Mouse (Mus musculus) gastrocnemius, postnatal 4 days (tissue): ENCODE results near the gene Bgn. TPM values are rescaled to one million over a fixed set of nuclear protein-coding genes. Genes with fewer than 3 reads are reported as not detected.

Source experiments
- DNase-seq, 2 experiments: peaks; one replicate each; pipeline ENCODE4 v3.0.0; 2021 to 2022; ENCODE audit warnings: low spot score in 2 of 2, mixed read lengths in 2 of 2
- total RNA-seq, 2 experiments: library from RNA; stranded (reverse); gene quantifications; 2 replicates each; pipeline ENCODE4 v1.2.3; 2021

Gene Bgn
- total RNA-seq, 2 experiments from 2014 or later, result 487 to 574 TPM

DNA sequence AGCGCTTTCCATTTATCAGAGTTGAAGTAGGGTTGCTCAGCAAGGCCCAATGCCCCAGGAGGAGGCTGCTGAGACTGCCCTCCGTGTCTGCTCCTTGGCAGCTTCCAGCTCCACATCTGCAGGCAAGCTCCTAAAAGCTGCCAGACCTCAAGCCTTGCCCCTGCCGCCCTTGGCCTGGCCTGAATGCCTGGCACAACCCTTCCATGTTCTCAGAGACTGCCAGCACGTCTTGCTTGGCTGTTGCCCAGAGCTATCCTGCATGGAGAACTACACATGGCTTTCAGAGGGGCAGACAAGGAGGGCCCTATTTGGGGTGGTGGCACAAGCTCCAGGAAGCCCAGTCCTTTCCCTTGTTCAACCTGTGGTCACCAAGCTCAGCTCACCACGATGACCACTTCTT lies 3.5 kb downstream of the Bgn start:
- DNase-seq, result peak in 1 of 2 experiments; percentile 16

DNA sequence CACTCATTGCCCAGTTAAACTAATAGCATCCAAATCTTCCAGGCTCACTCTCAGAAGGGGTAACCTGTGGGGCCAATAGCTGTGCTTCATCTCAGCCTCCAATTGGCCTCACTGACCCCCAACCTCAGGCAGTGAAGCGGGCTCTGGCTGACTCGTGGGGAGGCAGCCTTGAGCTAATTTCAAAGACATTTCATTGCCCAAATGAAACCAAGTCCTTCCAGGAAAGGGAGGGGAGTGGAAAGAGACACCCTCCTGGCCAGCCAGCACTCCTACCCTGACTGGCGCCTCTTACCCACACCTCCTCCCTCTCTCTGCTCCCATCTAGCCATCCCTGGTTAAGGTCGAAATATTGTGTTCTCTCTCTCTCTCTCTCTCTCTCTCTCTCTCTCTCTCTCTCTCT lies 6.8 kb downstream of the Bgn start:
- no peak for DNase-seq

DNA sequence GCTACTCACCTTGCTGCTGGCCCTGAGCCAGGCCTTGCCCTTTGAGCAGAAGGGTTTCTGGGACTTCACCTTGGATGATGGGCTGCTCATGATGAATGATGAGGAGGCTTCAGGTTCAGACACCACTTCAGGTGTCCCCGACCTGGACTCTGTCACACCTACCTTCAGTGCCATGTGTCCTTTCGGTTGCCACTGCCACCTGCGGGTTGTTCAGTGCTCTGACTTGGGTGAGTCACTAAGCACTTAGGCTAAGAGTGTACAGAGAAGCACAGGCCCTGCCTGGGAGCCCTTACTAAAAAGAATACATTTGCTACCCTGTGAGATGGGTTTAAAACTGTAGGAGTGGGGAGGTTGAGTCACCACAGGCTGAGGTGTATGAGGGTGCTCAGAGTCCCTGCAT lies 7.4 kb downstream of the Bgn start:
- no peak for DNase-seq

DNA sequence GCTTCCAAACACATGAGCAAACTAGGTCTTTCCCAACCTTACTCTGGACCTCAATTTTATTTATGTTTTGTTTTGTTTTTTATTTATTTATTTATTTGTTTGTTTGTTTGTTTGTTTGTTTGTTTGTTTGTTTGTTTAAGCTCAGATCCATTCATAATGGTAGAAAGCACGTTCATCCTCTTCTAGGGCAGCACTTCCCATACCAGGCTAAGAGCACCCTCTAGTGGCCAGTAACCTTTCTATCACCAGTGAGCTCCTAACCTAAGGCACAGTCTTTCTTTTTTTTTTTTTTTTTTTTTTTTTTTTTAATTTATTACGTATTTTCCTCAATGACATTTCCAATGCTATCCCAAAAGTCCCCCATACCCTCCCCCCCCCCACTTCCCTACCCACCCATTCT lies 10.2 kb downstream of the Bgn start:
- DNase-seq, result peak in 1 of 2 experiments; percentile 42

DNA sequence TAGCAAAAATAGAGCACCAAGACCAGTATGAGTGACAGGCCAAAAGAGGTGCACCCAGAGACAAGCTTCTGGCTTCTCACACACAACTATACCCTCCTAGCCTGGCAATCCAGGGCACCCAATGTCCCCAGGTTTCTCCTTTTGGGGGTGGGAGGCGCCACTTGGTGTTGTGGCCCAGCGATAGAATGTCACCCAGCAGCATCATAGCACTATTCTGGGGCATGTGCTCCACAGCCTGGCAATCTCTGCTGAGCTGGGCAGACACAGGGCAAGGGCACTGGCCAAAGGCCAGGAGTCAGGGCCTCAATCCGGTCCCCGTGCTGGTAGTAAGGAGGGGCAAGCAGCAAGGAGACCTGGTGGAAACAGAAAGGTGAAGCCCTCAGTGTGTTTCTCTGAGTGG lies 13.3 kb downstream of the Bgn start:
- DNase-seq, result no peak

DNA sequence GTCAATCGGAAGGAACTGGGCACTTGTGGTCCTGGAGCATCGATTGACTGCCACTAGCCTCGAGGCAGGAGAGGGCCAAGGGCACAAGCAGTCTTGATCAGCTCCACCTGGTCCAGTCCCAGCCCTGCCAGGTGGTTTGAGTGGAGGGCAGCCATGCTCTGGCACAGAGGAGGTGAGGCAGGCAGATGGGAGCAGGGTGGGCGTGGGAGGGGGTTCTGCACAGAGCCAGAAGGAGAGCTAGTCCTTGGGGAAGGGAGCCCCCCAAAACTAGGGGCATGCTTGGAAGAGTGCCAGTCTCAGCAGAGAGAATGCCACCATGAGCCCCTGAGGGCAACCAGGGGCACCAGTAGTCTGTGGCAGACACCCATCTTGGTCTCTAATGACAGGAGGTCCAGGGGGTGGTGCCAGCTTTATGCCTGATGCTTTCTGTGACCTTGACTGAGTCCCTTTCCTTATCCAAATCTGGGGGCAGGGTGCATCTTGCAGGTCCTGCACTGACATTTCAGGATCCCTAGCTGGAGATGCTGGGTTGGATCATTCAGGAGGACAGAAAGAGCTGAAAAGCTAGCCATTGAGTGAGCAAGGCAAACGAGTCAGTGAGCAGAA lies 21.8 kb downstream of the Bgn start:
- no peak for DNase-seq

DNA sequence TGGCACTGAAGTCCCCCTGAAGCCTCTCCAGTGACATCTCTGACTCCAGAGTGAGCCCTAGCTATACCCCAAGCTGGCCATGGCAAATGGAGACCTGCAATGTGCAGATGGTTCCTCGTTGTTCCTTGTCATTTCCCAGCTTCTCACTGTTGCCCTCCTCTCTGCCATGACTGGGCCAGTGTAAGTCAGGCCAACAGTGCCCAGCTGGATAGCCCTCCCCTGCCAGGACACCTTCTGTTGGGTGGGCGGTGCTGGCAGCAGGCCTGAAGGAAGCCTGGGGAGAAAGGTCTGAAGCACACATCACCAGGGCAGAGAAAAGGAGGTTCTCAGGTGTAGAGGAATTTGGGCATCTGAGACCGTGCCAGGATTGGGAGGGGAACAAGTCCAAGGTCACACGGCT lies 23.2 kb downstream of the Bgn start:
- DNase-seq, result no peak

DNA sequence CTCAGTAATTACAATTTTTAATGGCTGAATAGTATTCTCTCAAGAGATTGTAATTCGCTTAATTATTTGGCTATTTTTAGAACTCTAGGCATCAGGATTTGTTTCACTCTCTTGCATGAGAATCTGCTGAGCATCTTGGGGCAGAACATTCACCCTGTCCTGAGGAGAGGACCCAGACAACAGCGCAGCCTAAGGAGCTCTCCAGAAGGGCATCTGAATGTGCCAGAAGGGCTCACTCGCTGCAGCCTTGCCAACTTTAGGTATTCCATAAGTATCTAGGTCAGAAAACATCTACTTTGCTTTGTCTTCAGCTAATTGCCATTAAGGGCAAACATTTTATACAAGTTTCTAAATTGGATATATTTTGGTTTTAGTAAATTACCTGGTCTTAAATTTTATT lies 25.8 kb downstream of the Bgn start:
- no peak for DNase-seq

DNA sequence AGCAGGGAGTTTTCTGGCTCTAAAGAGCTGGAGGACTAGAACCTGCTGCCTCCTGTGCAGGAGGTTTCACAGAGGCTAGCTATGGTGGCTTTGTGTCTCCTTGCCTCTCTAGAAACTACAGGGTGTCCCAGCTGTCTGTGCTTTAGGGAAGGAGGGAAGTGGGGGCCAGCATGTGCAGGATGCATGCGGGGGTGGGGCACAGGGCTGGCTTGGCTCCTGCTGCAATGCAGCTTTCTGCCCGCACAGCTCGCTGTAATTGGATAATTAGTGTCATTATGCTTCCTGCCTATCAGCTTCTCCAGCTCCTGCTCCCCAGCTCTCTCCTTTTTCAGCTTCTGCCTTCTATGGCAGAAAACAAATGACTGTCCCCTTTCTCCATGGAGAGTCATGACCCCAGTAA lies 29.5 kb downstream of the Bgn start:
- DNase-seq, result no peak

DNA sequence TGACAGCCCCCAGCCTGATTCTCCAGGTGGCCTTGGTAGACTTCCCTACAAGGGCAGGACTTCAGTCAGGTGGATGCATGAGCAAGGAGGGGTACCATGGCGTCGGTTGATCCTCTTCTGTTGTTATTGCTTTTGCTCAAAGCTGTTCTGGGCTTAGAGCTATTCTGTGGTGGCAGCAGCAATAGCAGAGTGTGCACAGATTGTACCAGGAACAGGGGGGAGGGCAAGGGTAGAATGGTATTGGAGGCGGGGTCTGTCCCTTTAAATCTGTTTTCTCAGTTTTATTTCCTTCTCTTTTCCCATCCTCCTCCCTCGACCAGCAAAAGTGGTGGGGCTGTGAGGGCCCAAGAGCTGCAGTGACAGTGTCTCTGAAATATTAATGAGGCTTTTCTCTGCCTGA lies 33.2 kb downstream of the Bgn start:
- DNase-seq, result no peak

DNA sequence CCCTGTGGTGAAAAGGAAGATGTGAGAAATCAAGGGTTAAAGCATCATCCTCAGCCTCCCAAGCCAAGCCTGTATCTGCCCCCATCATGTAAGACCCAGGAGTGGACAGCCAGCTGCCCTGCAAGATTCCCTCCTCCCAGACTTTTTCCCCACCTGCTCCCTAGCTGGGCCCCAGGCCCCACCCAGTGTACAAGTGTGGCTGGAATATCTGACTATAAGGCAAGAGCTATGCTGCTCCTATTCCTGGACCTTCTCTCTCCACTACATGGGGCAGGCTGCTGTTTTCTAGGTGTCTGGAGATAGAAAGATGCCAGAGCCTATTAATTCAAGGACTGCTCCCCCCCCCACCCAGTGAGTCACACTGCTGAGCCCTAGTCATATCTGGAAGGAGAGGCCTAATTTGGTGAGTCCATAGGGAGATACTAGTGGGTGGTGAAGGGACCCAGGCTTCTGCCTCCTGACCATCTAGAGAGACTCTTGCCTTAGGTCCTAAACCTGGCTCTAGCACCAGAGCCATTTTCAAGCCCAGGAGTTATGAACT lies 33.7 kb downstream of the Bgn start:
- DNase-seq, result no peak

DNA sequence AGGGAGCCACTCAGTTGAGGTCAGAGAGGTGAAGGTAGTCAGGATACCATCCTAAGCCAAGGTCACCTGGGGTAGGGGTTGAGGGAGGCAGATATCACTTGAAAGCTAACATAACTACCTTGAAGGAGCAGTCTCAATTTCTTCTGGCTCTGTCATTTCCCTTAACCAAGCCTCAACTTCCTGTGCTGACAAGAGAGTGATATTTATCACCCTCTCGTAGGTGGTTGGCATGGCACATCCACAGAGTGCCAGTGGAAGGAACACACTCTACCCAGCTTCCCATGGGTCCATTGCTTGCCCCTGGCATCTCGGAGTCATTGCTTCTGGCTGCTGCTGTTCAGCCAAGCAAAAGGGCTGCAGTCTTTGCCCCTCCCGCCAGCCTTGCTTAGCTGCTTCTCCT lies 37.3 kb downstream of the Bgn start:
- no peak for DNase-seq

DNA sequence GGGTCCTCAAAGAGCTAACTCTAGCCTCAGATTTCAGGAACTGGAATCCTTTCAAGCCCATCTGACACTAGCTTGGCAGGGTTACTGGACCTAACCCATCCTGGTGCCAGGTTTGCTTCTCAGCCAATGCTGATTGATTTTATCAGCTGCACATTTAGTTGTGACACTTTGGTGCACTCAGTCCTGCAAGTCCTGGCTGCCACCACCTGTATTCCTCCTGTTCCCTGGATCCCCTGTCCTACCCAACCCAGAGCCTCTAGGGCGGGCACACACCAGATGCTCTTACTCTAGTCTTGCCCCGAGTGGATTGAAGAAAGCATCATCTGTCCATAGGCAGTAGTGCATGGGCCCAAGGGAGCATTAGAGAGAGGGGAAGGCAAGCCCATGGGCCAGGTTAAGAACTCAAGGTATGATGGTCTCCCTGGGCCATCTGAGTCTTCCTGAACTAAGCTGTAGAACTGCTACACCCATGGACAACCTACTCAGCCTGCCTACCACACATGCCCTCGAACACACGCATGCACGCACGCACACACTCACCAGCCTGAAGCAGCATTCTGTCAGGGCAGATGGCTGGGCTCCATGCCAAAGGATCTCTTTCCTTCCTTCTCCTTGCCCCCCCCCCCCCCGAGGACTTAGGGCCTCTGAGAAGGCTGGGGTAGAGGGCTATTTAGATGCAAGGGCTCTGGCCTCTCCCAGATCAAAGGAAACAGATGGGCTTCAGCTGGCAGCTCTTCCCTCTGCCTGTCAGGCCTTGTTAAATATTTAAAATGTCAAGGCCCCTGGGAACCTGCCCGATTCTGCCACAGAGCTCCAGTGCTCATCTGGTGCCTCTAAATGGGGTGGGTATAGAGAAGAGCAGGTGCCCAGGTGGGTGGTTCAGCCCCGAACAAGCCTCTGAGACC lies 41.2 kb downstream of the Bgn start:
- DNase-seq, result no peak

DNA sequence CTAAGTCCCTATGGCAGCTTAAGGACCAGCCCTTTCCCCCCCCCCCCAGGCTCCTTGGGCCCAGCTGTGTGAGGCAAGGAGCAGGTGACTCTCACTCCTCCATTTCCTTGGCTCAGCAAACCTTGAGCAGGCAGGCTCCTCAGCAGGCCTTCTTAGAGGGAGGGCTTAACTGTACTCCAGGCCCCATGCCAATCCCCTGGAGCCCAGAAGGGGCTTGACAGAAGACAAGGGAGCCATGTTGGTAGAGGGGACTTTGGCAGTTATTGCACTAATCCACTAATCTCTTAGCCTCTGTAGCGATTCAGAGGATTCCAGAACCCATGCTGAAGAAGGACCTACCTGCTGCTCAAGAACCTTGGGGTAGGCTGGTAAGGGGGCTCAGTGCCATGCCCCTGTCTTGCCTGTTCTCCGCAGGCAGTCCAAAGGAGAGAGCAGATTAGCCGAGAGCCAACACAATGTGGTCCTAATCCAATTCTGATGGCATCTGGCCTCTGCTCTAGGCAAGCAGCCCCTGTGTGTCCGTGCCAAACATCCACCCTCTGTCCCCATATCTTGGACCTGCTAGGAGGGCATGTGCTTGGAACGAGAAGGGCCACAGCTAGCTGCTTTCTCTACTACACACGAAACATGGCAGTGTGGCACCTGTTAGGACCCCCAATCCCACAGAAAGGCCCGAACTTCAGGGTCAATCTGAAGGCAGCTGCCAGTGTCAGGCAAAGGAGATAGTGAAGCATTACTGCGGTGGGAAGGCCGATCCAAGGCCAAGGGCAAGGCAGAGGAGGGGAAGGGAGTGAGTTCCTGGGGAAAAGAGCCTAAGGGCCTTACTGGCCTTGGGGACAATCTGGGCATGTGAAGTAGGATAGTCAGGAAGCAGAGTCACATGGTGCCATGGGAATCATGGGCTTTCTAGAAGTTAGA lies 42.1 kb downstream of the Bgn start:
- DNase-seq, result no peak

DNA sequence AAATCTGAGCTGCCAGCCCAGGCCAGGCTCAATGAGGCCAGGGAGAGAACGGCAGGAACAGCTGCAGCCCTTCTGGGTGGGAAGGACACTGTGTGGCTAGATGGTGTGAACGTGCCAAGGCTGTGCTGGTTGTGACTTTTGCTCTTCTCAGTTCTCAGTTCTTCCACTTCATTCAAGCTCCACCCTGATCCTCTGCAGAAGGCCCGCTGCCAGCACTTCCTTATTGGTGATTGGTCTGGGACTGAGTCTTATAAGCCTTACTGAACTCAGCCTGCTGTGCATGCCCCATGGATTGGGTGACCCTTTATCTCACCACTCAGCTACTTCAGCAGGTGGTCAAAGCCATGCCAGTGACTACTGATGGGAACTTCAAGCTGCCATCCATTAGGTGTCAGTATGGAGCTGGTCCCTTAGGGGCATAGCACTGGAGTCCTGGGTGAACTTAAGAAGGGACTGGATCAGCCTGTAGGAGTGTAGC lies 43.0 kb downstream of the Bgn start:
- peak in 1 of 2 experiments; percentile 39 for DNase-seq

DNA sequence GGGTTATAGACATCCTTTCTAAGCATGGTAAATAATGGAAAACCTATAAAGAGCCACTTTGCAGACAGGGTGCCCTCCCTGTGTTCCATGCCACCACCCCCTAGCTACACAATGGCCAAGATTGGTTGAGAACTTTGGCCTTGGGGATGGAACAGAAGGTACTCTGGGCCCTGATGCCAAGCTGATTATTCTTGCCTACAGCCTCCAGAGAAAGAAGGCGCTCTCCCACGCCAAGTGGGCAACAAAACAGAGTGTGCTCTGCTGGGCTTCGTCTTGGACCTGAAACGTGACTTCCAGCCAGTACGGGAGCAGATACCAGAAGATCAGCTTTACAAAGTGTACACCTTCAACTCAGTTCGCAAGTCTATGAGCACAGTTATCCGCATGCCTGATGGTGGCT lies 54.5 kb downstream of the Bgn start:
- no peak for DNase-seq

DNA sequence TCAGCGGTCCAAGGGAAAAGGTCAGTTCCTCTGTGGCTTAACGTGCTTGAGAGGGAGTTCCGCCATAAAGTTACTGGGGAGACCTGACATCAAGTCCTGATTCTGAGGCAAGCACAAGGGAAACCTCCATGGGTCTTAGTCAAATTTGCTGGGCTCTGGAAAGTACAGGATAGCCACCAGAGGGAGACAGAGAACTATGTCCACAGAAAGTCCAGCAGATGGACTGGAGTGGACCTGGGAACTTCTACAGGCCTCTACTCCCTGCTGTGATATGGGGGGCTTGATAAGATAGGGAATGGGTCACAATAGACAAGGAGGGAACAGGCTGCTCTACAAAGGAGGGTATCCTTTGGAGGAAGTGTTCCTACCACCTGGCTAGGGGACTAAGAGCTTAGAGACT lies 59.9 kb downstream of the Bgn start:
- DNase-seq, result no peak
